Mouse (Mus musculus) hindbrain, embryonic 11.5 days (tissue): ENCODE data around the gene Asl. TPM values are rescaled to one million over a fixed set of nuclear protein-coding genes. Genes with fewer than 3 reads are reported as not detected.

Experiments used
- ATAC-seq: fragments of 200-750 bp; cut with Nextera tagmentation; 2 replicates; pipeline ENCODE4 v1.8.0; 2017; ENCODE audit warnings: mild to moderate bottlenecking, moderate TSS enrichment, moderate library complexity; ENCODE audit not compliant: low FRiP score
- DNase-seq: peaks from one replicate; pipeline ENCODE4 v3.0.0-alpha.2; 2015; ENCODE audit warnings: low spot score
- H3K27ac ChIP-seq: fragments of 300-500 bp; sonication (generic); 2 replicates; pipeline ENCODE4 v1.5.1; 2014; ENCODE audit warnings: mild to moderate bottlenecking, low read depth, low read length
- H3K27me3 ChIP-seq: fragments of 300-500 bp; sonication (generic); 2 replicates; pipeline ENCODE4 v1.6.1; 2014; ENCODE audit warnings: mild to moderate bottlenecking, low read length, moderate library complexity, mixed read lengths; ENCODE audit not compliant: control insufficient read depth, insufficient read depth
- H3K36me3 ChIP-seq: fragments of 300-500 bp; sonication (generic); 2 replicates; pipeline ENCODE4 v1.6.1; 2014; ENCODE audit warnings: mild to moderate bottlenecking, low read length, moderate library complexity, mixed read lengths; ENCODE audit not compliant: control insufficient read depth, insufficient read depth
- H3K4me1 ChIP-seq: fragments of 300-500 bp; sonication (generic); replicated peaks from 2 replicates; pipeline ENCODE4 v1.6.1; 2014; ENCODE audit warnings: low read length, mixed read lengths; ENCODE audit not compliant: control insufficient read depth, insufficient read depth
- H3K4me2 ChIP-seq: fragments of 300-500 bp; sonication (generic); replicated peaks from 2 replicates; pipeline ENCODE4 v1.6.1; 2014; ENCODE audit warnings: mild to moderate bottlenecking, low read depth, low read length
- H3K4me3 ChIP-seq: fragments of 300-500 bp; sonication (generic); 2 replicates; pipeline ENCODE4 v1.5.1; 2014; ENCODE audit warnings: low read depth, low read length
- H3K9ac ChIP-seq: fragments of 300-500 bp; sonication (generic); 2 replicates; pipeline ENCODE4 v1.6.1; 2014; ENCODE audit warnings: low read depth, low read length
- H3K9me3 ChIP-seq: fragments of 300-500 bp; sonication (generic); 2 replicates; pipeline ENCODE4 v1.6.1; 2016; ENCODE audit warnings: low read length; ENCODE audit not compliant: control insufficient read depth
- WGBS: fragments of 180-500 bp; shearing (Covaris S2); extraction: QIAGEN DNeasy Blood & Tissue Kit; methylation state at CpG from one replicate; pipeline ENCODE4 v1.1.7; 2014; 5-methylcytosine and 5-hydroxymethylcytosine counted together
- polyA plus RNA-seq: library from polyadenylated mRNA; unstranded; fragments of >200 nt; fragmentation: Nextera tagmentation; extraction: Ambion mirVana; gene quantifications from 2 replicates; pipeline ENCODE4 v1.2.1, GENCODE M21; 2014

Asl gene
- polyA plus RNA-seq, 1 experiment from 2014 or later = 34.1 TPM

DNA sequence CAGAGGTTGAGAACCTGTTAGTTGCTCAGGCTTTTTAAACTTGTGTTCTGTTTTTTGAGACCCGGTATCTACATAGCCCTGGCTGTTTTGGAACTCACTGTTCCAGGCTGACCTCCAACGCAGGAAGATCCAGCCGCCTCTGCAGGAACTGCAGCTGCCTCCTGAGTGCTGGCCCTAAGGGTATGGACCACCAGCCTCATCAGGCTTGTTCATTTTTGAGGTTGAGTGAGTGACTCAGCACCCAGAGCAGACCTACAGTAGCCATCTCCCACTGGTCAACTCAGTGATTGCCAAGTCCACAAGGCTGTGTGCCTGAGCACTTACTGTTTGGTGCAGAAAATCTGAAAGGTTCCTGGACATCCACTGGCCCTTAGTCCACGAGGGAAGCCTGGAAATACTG, 57.6 kb downstream of the Asl start:
- no peaks in the 10 kb centered on the region for H3K36me3 ChIP-seq
- H3K27me3 ChIP-seq = no peaks in the 10 kb centered on the region
- DNase-seq (no peak), ATAC-seq (no peak)
- 89% methylated on average over 4 of the region's 4 CpGs for WGBS
- H3K4me2 ChIP-seq = no peak overlapping the region
- no peak overlapping the region for H3K27ac ChIP-seq
- no peak overlapping the region for H3K4me3 ChIP-seq
- no peaks in the 10 kb centered on the region for H3K4me1 ChIP-seq
- H3K9me3 ChIP-seq = no peaks in the 10 kb centered on the region
- H3K9ac ChIP-seq = no peak overlapping the region

DNA sequence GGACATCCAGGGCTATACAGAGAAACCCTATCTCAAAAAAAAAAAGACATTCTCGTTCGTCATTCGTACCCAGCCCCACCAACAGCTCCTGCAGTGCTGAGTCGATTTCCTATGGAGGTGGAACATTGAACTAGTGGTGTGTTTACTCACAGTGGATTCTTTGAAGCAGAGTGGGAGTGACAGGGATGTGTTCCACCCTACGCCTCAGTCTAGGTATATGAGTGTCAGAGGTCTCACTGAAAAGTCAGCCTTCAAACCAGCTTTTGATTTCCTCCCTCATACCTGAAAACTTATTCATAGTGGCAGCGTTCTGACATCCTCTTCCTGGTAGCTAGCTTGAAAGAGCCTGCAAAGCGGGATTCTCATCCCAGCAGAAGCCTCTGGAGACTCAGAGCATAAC, 60.6 kb downstream of the Asl start:
- H3K36me3 ChIP-seq = no peaks in the 10 kb centered on the region
- no peak overlapping the region for H3K27ac ChIP-seq
- 85% methylated on average over 7 of the region's 7 CpGs for WGBS
- no peaks in the 10 kb centered on the region for H3K27me3 ChIP-seq
- no peak overlapping the region for H3K4me2 ChIP-seq
- H3K9ac ChIP-seq = no peak overlapping the region
- no peaks in the 10 kb centered on the region for H3K9me3 ChIP-seq
- no peak for DNase-seq
- no peak overlapping the region for H3K4me3 ChIP-seq
- H3K4me1 ChIP-seq = no peaks in the 10 kb centered on the region
- ATAC-seq = no peak

DNA sequence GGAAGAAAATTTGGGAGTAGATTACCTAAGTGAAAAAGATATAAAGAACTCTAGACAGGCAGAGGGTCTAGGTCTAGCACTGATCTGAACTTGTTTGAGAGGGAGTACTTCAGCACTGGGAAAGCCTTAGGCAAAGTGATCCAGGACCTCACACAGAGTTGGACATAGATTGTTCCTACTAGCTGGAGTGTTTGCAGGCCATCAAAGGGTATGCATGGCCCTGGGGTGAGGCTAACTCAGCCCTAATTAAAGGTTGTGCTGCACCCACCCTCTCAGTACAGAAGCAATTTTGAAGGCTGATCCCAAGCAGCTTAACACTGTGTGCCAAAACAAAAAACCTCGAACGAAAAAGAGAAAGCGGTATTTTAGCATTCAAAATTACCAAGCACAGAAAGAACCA, 62.6 kb downstream of the Asl start:
- H3K4me2 ChIP-seq = no peak overlapping the region
- H3K36me3 ChIP-seq = no peaks in the 10 kb centered on the region
- 88% methylated on average over 3 of the region's 3 CpGs for WGBS
- no peaks in the 10 kb centered on the region for H3K9me3 ChIP-seq
- no peaks in the 10 kb centered on the region for H3K27me3 ChIP-seq
- no peak overlapping the region for H3K4me3 ChIP-seq
- DNase-seq = no peak
- H3K9ac ChIP-seq = no peak overlapping the region
- H3K4me1 ChIP-seq = no peaks in the 10 kb centered on the region
- no peak for ATAC-seq
- no peak overlapping the region for H3K27ac ChIP-seq

DNA sequence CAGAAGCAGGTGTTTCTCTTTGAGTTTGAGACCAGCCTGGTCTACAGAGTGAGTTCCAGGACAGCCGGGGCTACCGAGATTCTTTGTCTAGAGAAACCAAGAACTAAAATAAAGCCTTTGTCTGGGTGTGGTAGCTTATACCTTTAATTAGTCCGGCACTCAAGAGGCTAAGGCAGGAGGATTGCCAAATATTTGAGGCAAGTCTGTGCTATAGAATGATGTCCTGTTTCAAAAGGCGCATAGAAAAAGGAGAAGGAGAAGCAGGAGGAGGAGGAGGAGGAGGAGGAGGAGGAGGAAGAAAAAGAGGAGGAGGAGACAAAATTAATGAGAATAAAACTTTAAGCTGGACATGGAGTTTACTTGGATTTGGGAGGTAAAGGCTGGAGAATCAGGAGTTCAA, 65.8 kb downstream of the Asl start:
- no peaks in the 10 kb centered on the region for H3K9me3 ChIP-seq
- no peak for DNase-seq
- no peaks in the 10 kb centered on the region for H3K36me3 ChIP-seq
- H3K27me3 ChIP-seq = no peaks in the 10 kb centered on the region
- no peak overlapping the region for H3K4me3 ChIP-seq
- no peaks in the 10 kb centered on the region for H3K4me1 ChIP-seq
- 82% methylated on average over 4 of the region's 4 CpGs for WGBS
- no peak overlapping the region for H3K4me2 ChIP-seq
- no peak overlapping the region for H3K27ac ChIP-seq
- no peak for ATAC-seq
- no peak overlapping the region for H3K9ac ChIP-seq

Other genes starting within 250 kb of the Asl start
- 39.8 and 40.0 TPM in 2 replicates for gene Psph, start 241.8 kb downstream of the Asl start, polyA plus RNA-seq
- gene Sumf2, start 182.3 kb downstream of the Asl start, polyA plus RNA-seq = 45.4 and 48.7 TPM in 2 replicates
- 935 and 992 TPM in 2 replicates for gene Chchd2, start 141.8 kb downstream of the Asl start, polyA plus RNA-seq
- 8.2 and 9.2 TPM in 2 replicates for gene Zbed5, start 133.5 kb downstream of the Asl start, polyA plus RNA-seq
- 0.07 and 0.14 TPM in 2 replicates for gene Phkg1, start 130.7 kb downstream of the Asl start, polyA plus RNA-seq
- 5.1 and 5.7 TPM in 2 replicates for gene Nupr1l, start 120.7 kb downstream of the Asl start, polyA plus RNA-seq
- gene Vkorc1l1, start 87.3 kb downstream of the Asl start, polyA plus RNA-seq = 28.5 and 34.1 TPM in 2 replicates
- 33.2 and 35.0 TPM in 2 replicates for gene Gusb, start 26.2 kb downstream of the Asl start, polyA plus RNA-seq
- 42.2 and 44.8 TPM in 2 replicates for gene Crcp, start within 50 bp of the Asl start, polyA plus RNA-seq
- gene Tpst1, start 44.1 kb upstream of the Asl start, polyA plus RNA-seq = 61.5 and 63.7 TPM in 2 replicates
- gene Kctd7, start 115.6 kb upstream of the Asl start, polyA plus RNA-seq = 5.7 and 6.6 TPM in 2 replicates
- gene Rabgef1, start 142.6 kb upstream of the Asl start, polyA plus RNA-seq = 26.2 and 28.6 TPM in 2 replicates
- gene Tmem248, start 187.8 kb upstream of the Asl start, polyA plus RNA-seq = 28.7 and 29.9 TPM in 2 replicates
- gene Sbds, start 226.3 kb upstream of the Asl start, polyA plus RNA-seq = 75.3 and 76.0 TPM in 2 replicates
- gene Tyw1, start 226.4 kb upstream of the Asl start, polyA plus RNA-seq = 29.1 and 29.9 TPM in 2 replicates